Mouse (Mus musculus): ENCODE results near the gene Gabpb2. TPM values are rescaled to one million over a fixed set of nuclear protein-coding genes. Genes with fewer than 3 reads are reported as not detected.
"Not testable (repeated sequence)": the region's sequence is repeated elsewhere in the genome, so short reads cannot be mapped to it uniquely, and the experiment has no call there.

Gene Gabpb2
- polyA plus RNA-seq, 1 experiment: 14.7 TPM

- TF ChIP-seq CTCF (IDR thresholded peaks at IDR 0.05; ENCODE audit: borderline replicate concordance, extremely low read depth, insufficient read depth, insufficient read length) (no peak), POLR2A (IDR thresholded peaks at IDR 0.05; ENCODE audit: borderline replicate concordance, extremely low read depth, insufficient read depth, insufficient read length, poor library complexity, severe bottlenecking) (no peak)
- no peak for DNase-seq (ENCODE audit: low read depth)
These were observed 84.5 kb downstream of the Gabpb2 start for GRCm38 (mm10) chr3:95133176-95133575.

- DNase-seq (ENCODE audit: low read depth): not testable (repeated sequence)
These were observed 85.3 kb downstream of the Gabpb2 start for GRCm38 (mm10) chr3:95132389-95132788.

Other genes with a start within 250 kb of the Gabpb2 start
- gene Pi4kb, start 243.2 kb downstream of the Gabpb2 start, polyA plus RNA-seq (2012; rRNA removed): 53.9 and 59.5 TPM in 2 replicates
- 23.6 and 25.1 TPM in 2 replicates for gene Zfp687, start 202.5 kb downstream of the Gabpb2 start, polyA plus RNA-seq (2012; rRNA removed)
- 256 and 330 TPM in 2 replicates for gene Psmd4, start 175.3 kb downstream of the Gabpb2 start, polyA plus RNA-seq (2012; rRNA removed)
- 30.4 and 31.6 TPM in 2 replicates for gene Pip5k1a, start 111.0 kb downstream of the Gabpb2 start, polyA plus RNA-seq (2012; rRNA removed)
- 159 and 173 TPM in 2 replicates for gene Vps72, start 106.9 kb downstream of the Gabpb2 start, polyA plus RNA-seq (2012; rRNA removed)
- 1.5 and 2.1 TPM in 2 replicates for gene Tmod4, start 93.4 kb downstream of the Gabpb2 start, polyA plus RNA-seq (2012; rRNA removed)
- 101 and 136 TPM in 2 replicates for gene Scnm1, start 83.9 kb downstream of the Gabpb2 start, polyA plus RNA-seq (2012; rRNA removed)
- 23.7 and 27.4 TPM in 2 replicates for gene Lysmd1, start 83.8 kb downstream of the Gabpb2 start, polyA plus RNA-seq (2012; rRNA removed)
- gene Tnfaip8l2, start 75.6 kb downstream of the Gabpb2 start, polyA plus RNA-seq (2012; rRNA removed): 2.3 and 2.4 TPM in 2 replicates
- gene Sema6c, start 57.5 kb downstream of the Gabpb2 start, polyA plus RNA-seq (2012; rRNA removed): 138 and 164 TPM in 2 replicates
- 62.5 and 80.3 TPM in 2 replicates for gene Cdc42se1, start 10.8 kb upstream of the Gabpb2 start, polyA plus RNA-seq (2012; rRNA removed)
- gene Mllt11, start 14.3 kb upstream of the Gabpb2 start, polyA plus RNA-seq (2012; rRNA removed): 784 and 825 TPM in 2 replicates
- 0.25 and 0.26 TPM in 2 replicates for gene Gm128, start 23.7 kb upstream of the Gabpb2 start, polyA plus RNA-seq (2012; rRNA removed)
- gene Bnipl, start 33.3 kb upstream of the Gabpb2 start, polyA plus RNA-seq (2012; rRNA removed): 0.53 and 0.64 TPM in 2 replicates
- 48.7 and 53.3 TPM in 2 replicates for gene Mindy1, start 63.4 kb upstream of the Gabpb2 start, polyA plus RNA-seq (2012; rRNA removed)
- gene Prune1, start 64.2 kb upstream of the Gabpb2 start, polyA plus RNA-seq (2012; rRNA removed): 64.6 and 72.9 TPM in 2 replicates
- gene Anxa9, start 89.3 kb upstream of the Gabpb2 start, polyA plus RNA-seq (2012; rRNA removed): 1.4 and 1.6 TPM in 2 replicates
- gene Cers2, start 96.9 kb upstream of the Gabpb2 start, polyA plus RNA-seq (2012; rRNA removed): 89.6 and 100 TPM in 2 replicates
- 60.7 and 60.8 TPM in 2 replicates for gene Setdb1, start 139.3 kb upstream of the Gabpb2 start, polyA plus RNA-seq (2012; rRNA removed)
- not detected in 2 replicates for gene 4930558C23Rik, start 184.9 kb upstream of the Gabpb2 start, polyA plus RNA-seq (2012; rRNA removed)
- 31.6 and 36.6 TPM in 2 replicates for gene Arnt, start 216.5 kb upstream of the Gabpb2 start, polyA plus RNA-seq (2012; rRNA removed)

All from brain, embryonic 14.5 days (tissue).